Mouse (Mus musculus): ENCODE results near the gene A4galt. TPM values are rescaled to one million over a fixed set of nuclear protein-coding genes. Genes with fewer than 3 reads are reported as not detected.

The A4galt gene
- polyA plus RNA-seq, 2 experiments from 2014 or later = not detected

DNA sequence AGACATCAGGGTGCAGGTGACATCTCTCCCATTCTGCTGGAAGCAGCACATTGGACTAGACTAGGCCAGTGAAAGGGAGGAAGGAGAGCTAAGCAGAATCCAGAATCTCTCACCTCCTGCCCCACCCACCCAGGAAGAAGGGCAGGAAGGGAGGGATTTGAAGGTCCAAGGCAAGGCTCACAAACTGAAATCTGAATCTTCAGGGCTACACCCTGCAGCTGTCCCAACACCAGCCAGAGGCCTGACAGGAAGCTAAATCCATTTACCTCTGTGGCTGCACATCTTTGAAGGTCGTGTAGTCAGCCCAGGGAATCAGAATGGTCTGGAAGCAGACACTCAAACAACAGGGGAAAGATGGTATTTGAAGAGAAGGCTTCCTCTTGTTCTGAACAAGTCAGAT is 13.7 kb upstream of the A4galt start:
- ATAC-seq = no peak

DNA sequence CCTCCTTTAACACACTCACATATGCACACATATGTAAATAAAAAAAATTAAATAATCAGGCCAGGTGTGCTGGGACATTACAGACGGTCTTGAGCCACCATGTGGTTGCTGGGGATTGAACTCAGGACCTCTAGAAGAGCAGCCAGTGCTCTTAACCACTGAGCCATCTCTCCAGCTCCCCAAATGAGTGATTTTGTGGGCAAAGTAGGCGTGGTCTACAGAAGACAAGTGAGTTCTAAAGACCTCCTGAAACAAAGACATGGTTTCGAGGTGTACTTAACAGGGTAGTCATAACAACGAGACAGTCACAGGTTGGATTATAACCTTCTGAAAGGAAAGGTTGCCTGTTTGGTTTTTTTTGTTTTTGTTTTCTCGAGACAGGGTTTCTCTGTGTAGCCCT is 11.8 kb upstream of the A4galt start:
- ATAC-seq = no peak

DNA sequence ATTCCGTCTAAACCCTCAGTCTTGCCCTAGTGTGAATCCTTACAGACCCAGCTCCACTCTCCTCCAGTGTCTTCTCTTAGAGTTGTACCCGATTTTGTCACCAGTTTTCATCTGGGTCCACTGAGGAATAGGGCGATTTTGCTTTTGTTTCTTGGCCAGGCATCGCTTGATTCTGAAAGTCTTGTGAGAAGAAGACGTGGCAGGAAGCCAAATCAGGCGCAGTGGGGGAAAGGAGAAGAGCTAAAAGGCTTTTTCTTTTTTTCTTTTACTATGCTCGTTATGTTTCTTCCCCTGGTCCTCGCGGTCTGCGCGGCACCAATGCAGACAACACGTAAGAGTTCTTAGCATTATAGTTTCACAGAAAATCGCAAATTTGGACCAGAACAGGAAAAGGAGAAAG is 6.3 kb upstream of the A4galt start:
- ATAC-seq = no peak

DNA sequence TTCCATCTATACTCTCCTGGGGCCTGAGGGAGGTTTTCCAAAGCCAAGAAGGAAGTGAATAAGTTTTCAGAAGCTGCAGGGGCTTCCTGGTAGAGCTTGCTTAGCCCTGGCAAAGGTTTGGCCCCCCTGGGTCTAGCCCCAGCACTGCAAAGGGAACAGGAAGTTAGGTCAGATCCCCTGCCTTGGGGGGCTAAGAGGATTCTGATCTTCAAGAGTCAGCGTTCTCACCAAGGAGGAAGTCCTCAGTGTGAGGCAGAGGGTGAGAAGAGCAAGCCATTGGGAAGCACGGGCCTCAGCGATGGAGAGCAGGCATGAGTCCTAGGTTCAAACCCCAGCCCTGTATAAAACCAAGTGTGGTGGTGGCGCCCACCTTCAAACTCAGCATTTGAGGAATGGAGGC is 4.9 kb upstream of the A4galt start:
- no peak for ATAC-seq

DNA sequence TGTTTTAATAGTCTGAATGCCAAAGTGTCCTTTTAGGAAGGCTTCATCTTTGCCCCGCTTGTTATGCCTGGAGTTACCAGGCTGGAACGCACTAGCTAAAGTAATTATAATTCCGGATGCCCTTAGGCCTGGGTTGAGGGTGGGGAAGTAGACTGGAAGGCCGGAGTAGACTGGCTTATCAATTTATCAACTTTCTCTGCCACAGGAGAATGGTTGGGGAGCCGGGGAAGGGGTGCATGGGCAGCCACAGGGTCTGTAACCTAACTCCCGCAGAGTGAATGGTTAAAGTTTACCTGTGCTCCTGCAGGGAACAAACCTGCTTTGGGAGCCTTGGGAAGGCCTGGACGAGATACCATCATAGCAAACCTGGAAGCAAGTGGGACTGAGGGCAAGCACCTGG is 4.4 kb upstream of the A4galt start:
- no peak for ATAC-seq

DNA sequence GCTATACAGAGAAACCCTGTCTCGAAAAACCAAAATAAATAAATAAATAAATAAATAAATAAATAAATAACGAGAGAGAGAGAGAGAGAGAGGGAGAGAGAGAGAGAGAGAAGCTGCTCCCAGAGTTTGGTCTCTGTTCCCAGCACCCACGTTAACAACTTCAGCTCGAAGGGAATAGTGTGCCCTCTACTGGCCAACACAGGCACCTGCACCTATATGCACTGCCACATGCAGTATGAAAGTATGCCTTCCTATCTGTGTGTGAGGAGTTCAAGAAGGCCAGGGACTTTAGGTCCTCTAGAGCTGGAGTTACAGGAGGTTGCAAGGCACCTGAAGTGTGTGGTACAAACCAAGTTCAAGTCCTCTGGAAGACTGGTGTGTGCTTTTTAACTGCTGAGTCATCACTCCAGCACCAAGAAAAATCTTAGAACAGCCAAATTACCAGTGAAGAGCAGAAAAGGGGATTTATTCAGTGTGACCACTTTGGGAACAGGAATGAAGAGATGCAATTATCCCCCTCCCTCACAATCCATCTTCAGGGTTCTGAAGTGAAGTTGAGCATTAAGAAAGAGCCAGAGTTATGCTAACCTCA is 3.7 kb upstream of the A4galt start:
- no peak for ATAC-seq

GRCm38 (mm10) chr15:83254372-83255070 is 2.9 kb upstream of the A4galt start:
- ATAC-seq = no peak

DNA sequence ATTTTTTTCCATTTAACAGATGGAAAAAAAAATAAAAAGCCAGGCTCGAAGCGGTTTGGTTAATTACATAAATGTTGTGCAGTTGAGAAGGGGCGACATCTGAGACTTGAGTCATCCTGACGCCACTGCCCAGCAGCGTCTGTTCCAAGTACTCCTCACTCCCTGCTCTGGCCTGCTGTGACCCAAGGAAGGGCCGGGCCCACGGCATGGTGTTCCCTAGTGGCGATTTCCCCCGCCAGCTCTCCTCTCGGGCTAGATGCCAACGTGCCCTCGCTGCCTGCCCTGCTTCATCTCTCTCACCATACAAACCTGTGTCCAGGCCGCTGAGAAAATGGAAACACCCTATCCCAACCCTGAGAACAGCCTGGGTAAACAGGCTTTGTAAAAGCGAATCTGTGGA is 486 bp upstream of the A4galt start:
- no peak for ATAC-seq

GRCm38 (mm10) chr15:83250651-83251175 is 861 bp downstream of the A4galt start:
- ATAC-seq = no peak

- ATAC-seq = no peak
Measured at GRCm38 (mm10) chr15:83249535-83250287, 1.9 kb downstream of the A4galt start.

DNA sequence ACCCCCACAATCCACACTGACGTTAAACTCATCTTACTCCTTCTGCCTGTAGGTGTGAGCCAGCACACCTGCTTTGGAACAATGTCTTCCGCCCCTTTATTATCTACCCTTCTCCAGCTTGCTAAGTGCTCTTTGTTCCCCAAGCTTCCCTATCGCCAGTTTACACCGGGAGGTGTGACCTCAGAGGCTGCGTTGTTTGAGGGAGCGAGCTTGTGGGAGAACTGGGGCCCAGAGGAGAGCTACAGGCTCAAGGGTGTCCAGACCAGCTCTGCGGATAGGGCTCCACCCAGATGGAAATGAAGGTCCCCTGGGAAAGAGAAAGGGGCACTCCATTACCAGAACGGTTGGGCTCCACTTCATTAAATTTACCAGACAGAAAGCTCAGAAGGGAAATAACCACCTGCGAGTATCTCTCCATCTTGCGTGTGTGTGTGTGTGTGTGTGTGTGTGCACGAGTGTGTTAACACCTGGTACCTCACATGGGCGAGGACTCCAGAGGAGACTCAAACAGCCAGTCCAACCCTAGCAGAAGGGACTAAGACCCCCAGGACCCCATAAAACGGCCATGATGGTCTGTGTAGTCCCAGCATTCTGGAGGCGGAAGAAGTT is 3.2 kb downstream of the A4galt start:
- ATAC-seq = no peak

- ATAC-seq = no peak
Measured at GRCm38 (mm10) chr15:83244371-83244770, 7.2 kb downstream of the A4galt start.

DNA sequence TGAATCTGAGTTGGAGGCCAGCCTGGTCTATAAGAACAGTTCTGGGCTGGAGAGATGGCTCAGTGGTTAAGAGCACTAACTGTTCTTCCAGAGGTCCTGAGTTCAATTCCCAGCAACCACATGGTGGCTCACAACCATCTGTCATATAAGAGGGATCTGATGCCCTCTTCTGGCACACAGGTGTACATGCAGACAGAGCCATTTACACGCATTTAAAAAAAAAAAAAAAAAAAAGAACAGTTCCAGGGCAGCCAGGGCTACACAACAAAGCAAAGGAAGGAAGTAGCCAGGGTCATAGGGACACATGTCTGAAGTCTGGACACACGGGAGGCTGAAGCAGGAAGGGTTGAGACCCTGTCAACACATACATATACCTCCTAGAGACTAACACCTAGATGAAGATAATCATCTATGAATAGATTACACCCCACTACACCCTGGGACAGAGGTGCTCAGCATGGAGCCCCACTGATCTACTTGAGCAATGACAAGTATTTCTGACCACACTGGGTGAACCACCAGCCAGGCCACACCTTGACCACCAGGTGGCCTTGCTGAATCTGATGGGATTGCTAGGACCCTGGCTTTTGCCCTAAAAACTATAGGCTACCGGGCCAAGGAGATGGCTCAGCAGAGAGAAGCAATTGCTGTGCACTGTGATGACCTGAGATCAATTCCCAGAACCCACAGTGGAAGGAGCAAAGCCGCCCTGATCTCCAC is 9.5 kb downstream of the A4galt start:
- ATAC-seq = no peak

DNA sequence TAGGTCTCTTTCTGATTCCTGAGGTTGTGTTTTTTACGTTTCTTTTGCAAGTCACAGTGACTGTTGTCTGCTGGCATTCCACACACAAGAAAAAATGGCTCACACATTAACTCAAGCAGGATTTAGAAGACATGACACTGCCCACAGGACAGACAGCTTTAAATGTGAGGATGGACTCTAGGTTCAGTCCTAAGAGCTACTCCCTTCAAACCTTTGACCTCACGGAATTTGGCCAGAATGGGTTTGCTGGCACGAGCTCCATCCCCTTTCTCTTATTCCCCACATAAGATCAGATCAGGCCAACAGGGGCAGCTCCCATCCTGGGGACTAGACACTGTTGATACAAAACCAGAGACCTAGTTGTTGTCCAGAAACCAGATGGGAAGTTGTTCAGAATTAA is 10.1 kb downstream of the A4galt start:
- no peak for ATAC-seq

DNA sequence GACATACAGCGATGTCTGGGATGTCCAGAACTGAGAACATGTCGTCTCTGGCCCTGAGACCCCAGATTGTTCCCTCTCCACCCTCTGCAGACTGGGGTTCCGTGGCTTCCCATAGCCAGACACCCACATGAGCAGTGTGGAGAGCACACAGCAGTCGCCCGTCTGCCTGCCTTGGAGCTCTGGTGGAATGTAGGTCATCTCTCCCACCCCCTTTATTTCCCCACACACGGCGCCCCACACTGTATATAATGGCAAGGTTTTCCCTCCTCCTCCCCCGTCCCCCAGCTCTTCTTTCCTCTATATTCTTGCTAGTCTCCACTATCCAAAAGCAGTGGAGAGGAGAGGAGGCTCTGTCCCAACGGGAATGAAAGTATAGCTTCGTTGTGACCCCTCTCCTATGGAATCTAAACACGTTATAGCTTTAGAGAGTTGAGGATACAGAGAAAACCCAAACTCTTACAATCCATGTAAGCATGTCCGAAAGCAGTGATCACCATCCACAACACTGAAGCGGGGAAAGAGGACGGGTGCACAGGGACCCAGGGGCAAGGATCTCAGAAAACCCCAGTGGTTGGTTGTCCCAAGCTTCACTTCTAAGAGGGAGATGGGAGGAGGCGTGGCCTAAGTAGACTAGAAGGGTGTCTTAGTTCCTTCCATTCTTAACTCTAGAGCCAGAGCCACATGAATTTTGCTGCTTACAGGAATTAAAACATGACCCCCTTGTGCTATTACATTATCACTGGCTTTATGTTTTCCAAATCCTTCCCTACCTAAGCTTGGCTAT is 13.9 kb downstream of the A4galt start:
- ATAC-seq = no peak

DNA sequence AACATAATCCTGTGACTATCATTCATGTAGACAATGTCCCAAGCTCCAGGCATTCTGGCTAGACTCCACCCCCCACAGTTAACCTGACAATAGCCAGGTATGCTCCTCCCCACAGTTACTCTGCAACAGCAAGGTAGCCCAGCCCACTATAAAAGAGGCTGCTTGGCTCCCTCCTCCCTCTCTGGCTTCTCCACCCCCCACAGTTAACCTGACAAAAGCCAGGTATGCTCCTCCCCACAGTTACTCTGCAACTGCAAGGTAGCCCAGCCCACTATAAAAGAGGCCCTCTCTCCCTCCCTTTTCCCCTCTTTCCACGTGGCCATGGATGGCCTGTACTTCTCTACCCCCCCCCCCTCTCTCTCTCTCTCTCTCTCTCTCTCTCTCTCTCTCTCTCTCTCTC is 14.8 kb downstream of the A4galt start:
- ATAC-seq = no peak

GRCm38 (mm10) chr15:83233219-83233992 is 18.2 kb downstream of the A4galt start:
- ATAC-seq = no peak

DNA sequence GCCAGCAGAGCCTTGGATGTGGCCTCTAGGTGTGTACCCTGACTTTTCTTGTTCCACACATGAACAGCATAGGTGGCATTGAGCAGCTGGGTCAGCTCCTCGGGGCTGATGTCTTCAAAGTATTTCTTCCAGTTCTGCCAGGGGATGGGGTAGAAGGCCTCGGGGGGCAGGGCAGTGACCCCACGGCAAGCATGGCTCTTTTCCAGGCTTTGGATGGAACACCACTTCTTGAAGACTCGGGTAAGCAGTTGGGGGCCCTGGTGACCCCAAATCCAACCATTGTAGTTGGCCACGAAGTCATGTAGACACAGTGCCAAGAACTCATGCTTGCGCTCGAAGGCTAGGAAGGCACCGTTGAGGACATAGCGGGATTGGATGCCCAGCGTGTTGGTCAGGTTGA is 24.0 kb downstream of the A4galt start:
- no peak for ATAC-seq

DNA sequence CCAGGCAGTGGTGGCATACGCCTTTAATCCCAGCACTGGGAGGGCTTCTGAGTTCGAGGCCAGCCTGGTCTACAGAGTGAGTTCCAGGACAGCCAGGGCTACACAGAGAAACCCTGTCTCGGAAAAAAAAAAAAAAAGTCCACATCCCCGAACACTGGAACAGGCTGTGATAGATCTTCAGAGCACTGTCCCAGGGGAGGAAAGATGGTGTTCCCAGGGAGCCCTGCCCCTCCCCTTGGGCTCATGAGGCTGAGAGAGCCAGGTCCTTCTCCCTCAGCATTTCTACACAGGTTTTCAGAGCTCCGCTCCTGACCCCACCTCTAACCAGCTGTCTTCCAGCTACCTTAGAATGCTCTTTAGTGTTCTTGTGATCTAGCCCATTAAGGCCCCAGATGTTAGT is 24.7 kb downstream of the A4galt start:
- ATAC-seq = no peak

GRCm38 (mm10) chr15:83226066-83226834 is 25.3 kb downstream of the A4galt start:
- ATAC-seq = no peak

All from activated CD4-positive, CD25-positive, alpha-beta regulatory T cell, adult 4 months (primary cell).